Mouse (Mus musculus) ovary, adult 18-20 months (tissue): ENCODE data around the gene Xrcc1.
"Not testable (repeated sequence)": the region's sequence is repeated elsewhere in the genome, so short reads cannot be mapped to it uniquely, and the experiment has no call there.

ENCODE experiments used
- DNase-seq: peaks from one replicate; pipeline ENCODE4 v3.0.0; 2022; ENCODE audit warnings: low spot score, mixed read lengths

Xrcc1 gene

DNA sequence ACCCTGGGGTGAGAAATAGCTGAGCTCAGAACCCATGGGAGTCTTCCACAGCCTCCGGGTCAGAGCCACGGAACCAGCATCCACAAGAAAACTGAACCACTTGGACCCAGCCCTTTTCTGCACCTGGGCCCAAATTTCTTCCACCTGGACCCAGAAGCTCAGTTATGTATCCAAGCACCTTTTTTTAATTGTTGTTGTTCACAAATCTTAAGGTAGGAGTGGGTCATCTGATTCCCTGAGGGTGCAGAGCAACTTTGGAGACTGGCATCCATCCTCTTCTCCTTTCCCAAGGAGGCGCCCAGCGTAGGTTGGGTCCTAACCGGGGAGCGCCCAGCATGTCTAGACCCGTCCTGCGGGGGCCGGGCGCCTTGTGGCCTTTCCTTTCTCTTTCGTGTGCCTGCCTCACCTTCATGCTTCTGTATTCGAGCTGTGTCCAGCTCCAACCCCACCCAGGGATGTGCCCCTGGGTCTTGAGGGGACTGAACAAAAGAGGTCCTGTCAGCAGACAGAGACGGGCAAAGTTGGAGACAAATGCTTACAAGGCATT is at the start of gene Xrcc1, which contains the start of gene Pinlyp:
Gene Xrcc1, plus strand, starts transcription at position 222 of the 547 bp plus-strand sequence.
Gene Pinlyp, minus strand, starts transcription at position 51 of the 547 bp plus-strand sequence.
- DNase-seq, result no peak

DNA sequence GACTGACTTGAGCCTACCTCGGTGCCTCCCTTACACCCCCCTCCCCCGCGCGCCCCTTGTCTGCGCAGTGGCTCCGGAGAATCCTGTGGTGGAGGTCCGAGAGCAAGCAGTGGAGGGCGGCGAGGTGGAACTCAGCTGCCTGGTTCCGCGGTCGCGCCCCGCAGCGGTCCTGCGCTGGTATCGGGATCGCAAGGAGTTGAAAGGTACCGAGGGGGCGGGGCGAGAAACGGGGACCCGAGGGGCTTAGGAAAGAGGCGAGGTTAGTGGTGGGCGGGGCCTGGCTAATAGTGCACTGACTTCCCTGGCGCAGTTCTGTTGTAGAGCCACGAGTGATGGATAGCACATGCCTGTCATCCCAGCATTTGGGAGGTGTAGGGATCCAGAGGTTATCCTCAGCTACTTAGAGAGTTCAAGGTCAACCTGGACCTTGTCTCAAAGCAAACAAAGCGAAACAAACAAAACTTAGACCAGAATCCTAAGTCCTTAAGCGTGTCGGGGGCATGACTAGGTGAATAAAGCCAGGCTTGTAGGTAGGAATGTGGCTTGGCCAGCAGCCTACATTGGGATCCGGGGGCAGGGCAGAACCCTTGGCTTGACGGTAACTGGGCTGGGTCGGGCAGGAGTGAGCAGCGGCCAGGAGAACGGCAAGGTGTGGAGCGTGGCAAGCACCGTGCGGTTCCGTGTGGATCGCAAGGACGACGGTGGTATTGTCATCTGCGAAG is 46.1 kb upstream of the Xrcc1 start:
- DNase-seq, result no peak

DNA sequence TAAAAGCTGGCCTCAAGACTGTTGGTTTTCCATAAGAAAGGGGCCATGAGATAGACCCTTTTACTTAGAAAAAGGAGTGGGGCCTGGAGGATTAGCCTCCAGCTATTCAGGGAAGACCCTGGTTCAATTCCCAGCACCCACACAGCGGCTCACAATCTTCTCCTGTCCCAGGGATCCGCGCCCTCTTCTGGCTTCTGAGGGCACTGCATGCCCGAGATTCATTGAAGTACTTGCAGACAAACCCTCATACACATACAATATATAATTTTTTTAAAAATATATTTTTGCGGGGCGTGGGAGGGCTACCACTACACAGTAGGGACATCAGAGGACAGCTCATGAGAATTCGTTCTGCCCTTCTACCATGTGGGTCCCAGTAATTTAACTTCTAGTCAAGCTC is 45.2 kb upstream of the Xrcc1 start:
- no peak for DNase-seq

DNA sequence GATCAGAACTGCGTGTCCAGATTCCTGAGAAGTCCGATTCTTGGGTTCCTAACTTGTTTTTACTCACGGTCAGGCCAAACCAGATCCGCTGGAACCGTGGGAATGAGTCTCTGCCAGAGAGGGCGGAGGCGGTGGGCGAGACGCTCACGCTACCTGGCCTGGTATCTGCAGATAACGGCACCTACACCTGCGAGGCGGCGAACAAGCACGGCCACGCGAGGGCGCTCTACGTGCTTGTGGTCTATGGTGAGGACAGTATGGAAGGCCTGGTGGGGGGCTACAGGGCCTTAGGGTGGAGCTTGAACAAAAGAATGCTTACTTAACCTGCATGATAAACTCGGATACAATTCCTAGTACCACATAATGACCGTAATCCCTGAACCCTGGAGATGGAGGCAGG is 44.6 kb upstream of the Xrcc1 start:
- no peak for DNase-seq

DNA sequence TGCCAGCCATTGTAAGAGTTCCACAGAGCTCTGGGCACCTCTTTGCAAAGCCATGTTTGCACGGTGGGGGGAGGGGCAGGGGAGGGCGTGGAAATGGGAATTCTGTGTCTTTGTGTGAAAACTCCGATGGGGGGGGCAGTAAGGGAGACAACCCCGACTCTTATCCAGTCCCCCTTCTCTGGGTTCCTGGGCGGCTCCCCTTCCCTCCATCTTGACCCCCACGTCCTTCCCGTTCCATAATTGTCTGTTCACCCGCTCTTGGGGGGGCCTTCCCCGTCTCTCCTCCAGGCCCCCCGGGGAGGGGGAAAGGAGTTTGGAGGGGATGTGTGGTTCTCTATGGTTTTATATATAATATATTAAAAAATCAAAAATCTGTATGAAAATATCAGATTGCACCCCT is 42.1 kb upstream of the Xrcc1 start:
- no peak for DNase-seq

DNA sequence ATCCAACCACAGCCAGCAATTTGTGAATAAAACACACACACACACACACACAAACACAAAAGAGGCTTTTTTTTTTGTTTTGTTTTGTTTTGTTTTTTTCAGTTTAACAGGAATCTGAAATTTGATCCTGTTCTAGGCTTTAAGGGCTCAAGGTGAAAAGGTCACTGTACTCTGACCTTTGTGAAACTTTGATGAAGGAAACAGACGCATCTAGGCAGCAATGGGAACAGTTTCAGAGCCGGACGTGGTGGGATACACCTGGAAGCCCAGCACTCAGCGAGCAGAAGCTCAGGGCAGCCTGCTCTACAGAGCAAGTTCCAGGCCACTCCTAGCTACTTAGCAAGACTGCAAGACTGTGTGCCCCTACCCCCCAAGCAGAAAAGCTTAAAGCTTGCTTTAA is 41.2 kb upstream of the Xrcc1 start:
- DNase-seq, result no peak

DNA sequence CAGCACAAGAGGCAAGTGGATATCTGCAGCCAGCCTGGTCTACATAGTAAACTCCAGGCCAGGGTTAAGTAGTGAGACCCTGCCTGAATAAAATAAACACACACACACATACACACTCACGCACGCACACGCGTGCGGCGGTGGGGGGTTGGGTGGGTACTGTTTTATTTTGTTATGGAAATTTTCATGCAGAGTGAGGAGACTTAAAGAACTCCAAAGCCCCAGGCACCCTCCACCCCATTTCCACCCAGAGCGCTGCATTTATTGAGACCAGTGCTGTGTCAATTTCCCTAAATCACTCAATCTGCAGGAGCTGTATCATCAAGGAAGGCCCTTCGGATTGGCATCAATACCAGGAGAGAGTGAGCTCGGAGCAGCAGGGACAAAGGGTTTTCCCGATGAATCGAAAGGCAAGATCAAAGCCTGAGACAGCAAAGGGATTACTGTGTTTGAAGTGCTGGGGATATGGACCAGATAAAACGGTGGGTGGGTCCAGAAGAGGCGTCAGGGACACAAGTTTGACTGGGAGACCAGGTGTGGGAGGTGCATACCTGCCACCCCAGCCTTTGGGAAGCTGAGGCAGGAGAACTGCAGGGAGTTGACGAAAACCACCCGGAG is 40.5 kb upstream of the Xrcc1 start:
- no peak for DNase-seq

DNA sequence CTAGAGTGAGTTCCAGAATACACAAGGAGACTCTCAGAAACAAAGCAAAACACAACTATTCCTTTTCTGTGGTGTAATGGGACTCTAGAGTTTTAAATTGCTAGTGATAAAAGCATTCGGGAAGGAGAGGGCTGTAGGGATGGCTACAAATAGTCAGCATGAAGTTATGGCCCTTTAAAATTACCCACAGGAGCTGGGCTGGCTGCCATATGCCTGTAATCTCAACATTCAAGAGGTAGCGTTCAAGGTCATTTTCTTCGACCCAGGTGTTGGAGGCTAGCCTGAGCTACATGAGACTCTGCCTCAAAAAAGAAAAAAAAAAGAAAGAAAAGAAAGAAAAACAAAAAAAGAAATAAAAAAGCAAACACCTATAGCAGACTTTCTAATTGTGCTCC is 40.0 kb upstream of the Xrcc1 start:
- DNase-seq, result no peak

DNA sequence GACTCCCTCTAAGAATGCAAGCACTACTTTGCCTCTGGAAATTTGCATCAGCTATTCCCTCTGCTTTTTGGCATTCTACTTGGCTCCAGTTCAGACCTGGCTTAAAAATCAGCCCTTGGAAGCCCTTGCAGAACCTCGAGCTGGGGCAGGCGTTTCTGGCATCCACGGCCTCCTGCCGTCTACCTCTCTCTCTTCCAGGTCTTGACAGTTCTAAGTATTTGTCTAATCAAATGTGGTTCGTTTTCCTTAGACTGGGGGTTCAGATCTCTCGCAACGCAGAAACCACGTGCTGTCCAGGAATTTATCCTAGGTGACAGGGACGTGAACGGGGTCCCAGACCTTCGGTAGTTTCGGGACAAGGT is 39.6 kb upstream of the Xrcc1 start:
- DNase-seq, result no peak

DNA sequence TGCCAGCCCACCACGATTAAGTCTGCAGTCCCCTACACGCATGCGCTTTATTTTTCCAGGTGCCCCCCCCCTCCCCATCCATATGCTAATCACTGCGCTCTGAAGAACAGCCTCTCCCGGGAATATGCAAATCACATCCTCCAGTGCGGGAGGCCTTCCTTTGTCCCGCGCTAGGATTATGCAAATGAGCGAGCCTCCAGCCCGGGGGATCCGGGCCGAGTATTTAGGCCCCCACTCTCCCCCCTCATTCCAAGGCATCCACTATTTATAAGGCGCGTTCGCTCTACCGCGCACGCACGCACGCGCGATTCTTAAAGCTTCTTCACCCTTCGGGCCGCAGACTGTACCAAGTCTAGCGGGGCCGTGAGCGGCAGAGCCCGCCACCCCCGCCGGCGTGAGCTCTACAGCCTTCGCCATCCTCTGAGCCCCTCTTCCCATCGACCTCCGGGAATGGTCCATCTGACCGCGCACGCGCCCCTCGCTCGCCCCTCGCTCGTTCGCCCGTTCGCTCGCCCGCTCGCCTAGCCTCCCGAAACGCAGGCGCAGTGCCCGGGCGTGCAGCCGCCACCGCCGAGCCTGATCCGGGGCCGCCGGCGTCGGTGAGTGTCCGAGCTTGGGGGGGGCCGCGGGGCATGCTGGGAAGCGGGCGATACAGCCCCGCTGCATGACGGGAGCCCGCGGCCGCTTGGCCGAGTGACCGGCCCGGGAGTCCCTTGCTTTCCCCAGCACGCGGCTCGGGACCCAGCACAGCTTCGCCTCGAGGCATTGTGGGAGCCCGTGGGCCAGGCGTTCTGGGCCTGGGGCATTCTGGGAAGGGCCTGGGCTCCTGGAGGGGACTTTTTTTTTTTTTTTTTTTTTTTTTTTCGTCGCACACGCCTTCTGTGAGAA is 39.0 kb upstream of the Xrcc1 start, which contains the start of gene Zfp428:
Gene Zfp428, plus strand, starts transcription at position 169 of the 888 bp plus-strand sequence.
- peak; percentile 73 for DNase-seq

DNA sequence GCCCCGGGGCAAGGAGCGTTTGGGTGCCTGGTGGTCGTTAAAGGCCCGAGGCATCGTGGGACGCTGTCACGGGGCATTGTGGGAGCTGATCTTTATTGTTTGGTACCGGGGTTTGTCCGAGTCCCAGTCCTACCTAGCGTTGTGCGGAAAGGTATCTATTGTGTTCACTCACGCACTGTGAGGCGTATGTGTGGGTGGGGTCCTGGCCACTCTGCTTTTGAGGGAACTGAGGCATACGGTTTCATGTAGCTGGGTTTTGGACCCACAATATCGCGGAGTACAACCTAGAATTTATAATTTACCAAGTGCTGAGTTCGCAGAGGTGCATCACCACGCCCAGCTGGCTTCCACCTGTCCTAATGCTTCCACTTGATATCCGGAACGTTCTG is 38.4 kb upstream of the Xrcc1 start:
- no peak for DNase-seq

DNA sequence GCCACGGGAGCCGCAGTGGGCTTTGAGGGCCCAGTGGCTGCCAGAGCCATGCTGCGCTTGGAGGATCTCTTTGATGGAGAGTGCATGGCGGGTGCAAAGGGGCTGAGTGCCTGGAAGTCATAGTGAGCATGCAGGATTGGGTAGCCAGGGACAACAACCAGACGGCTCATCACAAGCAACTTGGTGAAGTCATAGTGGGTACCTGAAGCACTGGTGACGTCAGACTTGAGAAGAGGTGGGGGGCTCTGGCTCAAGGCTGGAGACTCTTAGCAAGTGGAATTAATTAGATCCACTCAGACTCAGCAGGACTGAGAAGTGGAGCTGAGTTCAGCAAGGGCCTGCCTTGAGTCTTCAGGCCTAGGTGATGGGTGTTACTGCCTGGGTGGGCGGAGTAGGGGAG is 33.7 kb upstream of the Xrcc1 start, which contains the start of gene AC161166.1:
Gene AC161166.1, minus strand, starts transcription at position 101 of the 400 bp plus-strand sequence.
- no peak for DNase-seq

DNA sequence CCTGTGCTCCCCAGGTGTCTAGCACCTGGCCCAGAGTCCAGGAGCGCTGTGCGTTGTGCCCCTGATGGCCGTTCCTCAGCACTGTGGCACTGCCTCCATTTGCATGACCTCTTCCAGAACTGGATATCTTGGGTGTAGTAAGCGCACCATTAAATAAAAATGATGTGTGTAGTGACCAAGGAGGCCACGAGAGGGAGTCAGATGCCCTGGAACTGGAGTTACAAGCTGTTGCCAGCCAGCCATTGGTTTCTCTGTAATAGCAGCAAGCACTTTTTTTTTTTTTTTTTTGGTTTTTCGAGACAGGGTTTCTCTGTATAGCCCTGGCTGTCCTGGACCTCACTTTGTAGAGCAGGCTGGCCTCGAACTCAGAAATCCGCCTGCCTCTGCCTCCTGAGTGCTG is 29.8 kb upstream of the Xrcc1 start:
- DNase-seq, result not testable (repeated sequence)

DNA sequence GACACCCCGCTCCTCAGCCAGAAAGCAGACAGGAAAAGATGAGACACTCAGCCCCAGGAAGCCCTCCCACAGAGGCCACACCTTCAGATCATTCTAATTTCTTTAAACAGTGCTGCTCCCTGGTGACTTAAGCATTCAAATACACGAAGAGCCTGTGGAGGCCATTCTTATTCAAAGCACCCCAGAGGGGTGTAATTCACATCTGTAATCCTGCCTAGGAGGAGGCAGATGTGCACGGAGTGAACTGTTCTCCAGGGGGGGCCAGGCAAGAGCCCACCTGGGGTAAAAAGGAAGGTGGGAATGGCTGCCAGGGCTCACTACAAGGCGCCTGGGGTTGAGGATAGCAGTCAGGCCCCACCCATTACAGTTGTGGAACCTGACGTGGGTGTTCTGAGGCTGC is 29.0 kb upstream of the Xrcc1 start:
- no peak for DNase-seq

DNA sequence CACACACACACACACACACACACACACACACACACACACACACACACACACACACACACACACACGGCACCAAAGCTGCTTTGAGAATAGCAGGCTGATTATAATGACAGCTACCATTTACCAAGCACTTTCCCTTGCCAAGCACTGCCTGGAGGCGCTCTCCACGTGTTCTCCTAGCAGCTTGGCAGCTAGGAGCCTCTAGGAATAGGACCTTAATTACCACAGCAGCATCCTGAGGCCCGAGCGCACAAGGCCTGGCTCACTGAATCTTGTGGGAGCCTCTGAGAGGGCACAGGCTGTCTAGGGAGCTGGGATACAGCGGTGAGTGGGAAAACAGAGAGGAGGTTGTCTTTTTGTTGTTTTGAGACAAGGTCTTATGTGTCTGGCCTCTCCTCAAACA is 28.4 kb upstream of the Xrcc1 start:
- no peak for DNase-seq

DNA sequence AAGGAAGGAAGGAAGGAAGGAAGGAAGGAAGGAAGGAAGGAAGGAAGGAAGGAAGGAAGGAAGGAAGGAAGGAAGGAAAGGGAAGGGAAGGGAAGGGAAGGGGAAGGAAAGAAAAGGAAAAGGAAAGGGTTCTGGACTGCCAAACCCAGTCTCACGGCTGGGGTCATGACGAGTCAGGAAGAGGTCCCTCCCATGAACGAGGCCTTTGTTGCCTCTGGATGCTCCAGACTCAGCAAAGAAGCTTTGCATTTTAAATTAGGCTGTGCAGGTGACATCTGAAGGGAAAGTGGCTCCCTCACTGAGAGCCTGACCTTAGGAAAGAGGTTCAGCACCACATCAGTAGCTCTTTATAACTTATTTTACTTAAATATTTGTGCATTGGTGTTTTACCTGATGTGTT is 27.0 kb upstream of the Xrcc1 start:
- DNase-seq, result no peak

DNA sequence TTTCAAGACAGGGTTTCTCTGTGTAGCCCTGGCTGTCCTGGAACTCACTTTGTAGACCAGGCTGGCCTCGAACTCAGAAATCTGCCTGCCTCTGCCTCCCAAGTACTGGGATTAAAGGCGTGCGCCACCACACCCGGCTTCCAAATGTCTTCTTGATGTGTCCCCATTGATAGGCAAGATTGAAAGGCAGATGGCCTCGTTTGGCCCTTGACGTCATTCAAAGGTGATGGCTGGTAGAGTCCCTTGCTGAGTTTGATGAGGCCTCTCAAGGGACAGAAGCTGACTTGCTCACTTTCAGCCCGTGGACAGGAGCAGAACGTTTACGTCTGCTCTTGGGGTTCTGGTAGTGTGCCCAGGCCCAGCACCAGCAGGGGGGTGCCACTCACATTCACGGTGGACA is 26.0 kb upstream of the Xrcc1 start:
- not testable (repeated sequence) for DNase-seq

DNA sequence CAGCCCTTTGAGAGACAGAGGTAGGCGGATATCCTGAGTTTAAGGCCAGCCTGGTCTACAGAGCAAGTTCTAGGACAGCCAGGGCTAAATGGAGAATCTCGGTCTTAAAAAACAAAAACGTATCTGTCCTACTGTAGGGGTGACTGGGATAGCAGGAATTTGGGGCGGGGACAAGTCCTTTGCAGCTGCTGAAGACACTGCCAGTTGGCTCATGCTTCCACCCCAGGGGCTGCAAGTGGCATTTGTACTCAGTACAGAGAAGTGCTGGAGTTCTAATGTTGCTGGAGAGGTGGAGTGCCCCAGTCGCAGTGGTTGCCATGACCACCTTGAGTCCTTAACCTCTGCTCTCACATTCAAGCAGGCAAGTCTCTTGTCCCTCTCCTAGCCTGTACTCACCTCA is 23.3 kb upstream of the Xrcc1 start:
- DNase-seq, result no peak

DNA sequence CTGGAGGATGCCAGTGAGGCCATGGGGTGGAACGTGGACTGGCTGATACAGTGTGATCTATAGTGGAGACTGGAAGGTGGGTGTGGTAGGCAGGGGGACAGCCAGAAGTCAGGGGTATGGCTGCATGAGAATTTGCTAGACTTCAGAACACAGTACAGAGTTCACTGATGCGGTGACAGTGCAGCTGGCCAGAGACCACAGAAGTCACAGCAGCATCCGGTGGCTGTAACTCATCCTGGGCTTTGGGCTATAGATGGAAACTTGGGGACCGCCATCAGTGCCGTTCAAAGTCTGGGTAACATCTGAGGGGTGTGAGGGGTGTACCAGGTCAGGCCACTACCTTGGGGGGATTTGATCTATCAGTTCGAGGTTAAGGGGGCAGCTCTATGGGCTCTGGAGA is 22.4 kb upstream of the Xrcc1 start:
- DNase-seq, result no peak

DNA sequence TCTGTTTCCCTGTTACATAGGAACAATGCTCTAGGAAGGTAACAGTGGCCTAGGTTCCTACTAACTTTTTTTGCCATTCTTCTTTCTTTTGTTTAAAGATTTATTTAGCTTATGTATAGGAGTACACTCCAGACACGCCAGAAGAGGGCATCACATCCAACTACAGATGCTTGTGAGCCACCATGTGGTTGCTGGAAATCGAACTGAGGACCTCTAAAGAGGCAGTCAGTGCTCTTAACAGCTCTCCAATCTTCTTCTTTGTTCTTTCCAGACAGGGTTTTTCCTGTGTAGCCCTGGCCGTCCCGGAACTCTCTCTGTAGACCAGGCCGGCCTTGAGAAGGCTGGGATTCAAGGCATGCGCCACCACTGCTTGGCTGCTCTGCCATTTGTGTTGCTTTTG is 21.1 kb upstream of the Xrcc1 start:
- no peak for DNase-seq

DNA sequence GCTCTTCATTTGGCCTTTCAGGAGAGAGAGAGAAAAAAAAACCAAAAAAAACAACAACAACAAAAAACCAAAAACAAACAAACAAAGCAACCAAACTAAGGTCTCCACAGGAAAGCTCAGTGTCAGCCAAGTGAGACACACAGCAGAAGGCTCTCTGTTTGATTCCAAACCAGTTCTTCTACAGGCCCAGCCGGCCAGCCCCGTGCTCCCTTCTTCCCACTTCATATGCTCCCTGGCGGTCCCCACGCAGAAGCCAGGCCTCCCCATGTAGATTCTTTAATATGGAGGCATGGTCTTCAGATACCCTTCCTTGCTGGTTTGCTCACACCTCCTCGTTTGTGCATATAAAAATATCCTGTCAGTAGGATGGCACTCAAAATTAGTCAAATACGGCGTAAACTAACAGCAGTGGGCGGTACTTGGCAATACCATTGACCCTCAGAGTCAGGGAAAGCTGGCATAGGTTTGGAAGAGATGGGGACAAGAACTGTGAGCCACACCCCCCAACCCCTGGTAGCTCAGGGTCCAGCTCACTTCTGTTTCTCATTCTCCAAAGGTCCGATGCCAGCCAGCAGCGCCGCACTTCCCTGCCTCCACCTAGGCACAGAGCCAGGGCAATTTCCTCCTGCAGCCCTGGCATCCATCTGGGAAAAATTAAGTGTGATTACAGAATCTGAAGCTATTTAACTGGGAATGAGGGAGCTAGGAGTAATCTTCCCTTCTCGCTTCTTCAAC is 20.2 kb upstream of the Xrcc1 start:
- no peak for DNase-seq

DNA sequence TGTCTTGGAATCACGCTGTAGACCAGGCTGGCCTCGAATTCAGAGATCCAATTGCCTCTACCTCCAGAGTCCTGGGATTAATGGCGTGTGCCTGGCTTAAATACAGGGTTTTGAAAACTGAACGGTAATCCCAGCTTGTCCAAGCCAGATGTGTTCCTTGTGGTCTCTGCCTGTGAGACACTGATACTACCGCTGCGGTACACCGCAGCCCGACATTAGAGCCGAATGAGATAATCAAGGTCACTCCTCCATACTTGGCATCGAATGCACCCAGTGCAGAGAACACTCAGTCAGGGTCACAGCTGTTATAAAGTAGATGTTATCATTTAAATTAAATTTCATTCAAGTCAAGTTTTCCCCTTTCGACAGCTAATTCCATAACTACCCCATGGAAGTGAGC is 17.2 kb upstream of the Xrcc1 start:
- DNase-seq, result no peak
